Mouse (Mus musculus): ENCODE data around the gene Slco1c1. TPM values are rescaled to one million over a fixed set of nuclear protein-coding genes. Genes with fewer than 3 reads are reported as not detected.
"Not testable (repeated sequence)": the region's sequence is repeated elsewhere in the genome, so short reads cannot be mapped to it uniquely, and the experiment has no call there.

The Slco1c1 gene
- polyA plus RNA-seq, 1 experiment from 2014 or later, result 23.5 TPM

DNA sequence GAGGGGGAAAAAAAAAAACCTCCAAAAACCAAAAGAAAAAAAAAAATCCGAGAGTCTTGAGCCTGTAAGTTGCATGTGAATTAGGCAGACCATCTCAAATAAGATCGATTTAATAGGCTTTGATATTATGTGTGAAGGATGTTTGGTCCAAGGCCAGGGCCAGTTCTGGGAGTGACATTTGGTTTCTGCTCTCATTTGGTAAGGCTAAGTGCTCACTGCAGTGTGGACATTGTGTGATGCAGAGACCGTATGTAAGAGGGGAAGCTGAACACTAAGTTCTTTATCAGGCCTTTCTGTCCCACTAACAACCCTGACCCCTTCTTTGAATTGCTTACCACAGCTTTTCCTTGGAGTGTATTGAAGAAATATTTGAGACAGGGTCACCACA, 44.4 kb downstream of the Slco1c1 start:
- DNase-seq (ENCODE audit: low spot score) (no peak), ATAC-seq (ENCODE audit: low FRiP score) (peak; percentile 71; the same call in 1 of the 2 replicates)
- Histone ChIP-seq H3K27me3 (ENCODE audit: control insufficient read depth, insufficient read depth, low read length) (no peaks in the 10 kb centered on the region), H3K4me3 (replicated peaks; ENCODE audit: low read length) (no peak overlapping the region), H3K9ac (no peak overlapping the region), H3K4me1 (replicated peaks; ENCODE audit: control insufficient read depth, insufficient read depth, low read length) (no peaks in the 10 kb centered on the region; the same call in 1 of the 2 replicates), H3K4me2 (replicated peaks) (no peak overlapping the region), H3K36me3 (replicated peaks; ENCODE audit: control insufficient read depth, insufficient read depth) (no peaks in the 10 kb centered on the region), H3K27ac (no peak overlapping the region), H3K9me3 (ENCODE audit: control insufficient read depth, low read length) (no peaks in the 10 kb centered on the region)
- 38% methylated on average over 3 of the region's 3 CpGs for WGBS

DNA sequence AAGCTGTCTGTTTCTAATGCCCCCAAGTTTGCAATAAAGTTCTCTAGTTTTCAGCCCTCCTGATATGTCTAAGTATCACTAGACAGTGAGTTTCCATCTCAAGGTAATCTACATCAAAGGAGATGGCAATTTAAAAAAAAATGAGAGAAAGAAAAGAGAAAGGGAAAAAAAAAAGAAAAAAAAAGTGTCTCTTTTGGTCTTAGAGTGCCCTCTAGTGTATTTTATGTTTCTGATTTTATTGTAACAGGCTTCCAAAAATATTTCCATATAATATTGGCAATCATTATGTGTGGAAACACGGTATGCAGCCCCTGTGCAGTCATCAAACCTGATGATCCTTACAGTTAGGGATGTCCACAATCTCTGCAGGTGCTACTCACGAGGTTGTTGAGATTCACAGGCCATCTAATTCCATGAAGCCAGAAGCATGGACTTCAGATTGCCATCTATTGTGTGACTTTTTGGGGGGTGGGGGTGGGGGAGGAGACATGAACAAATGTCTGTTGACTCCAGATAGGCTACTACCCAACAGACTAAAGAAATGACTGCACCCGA, 52.6 kb downstream of the Slco1c1 start:
- 50% methylated on average over 3 of the region's 3 CpGs for WGBS
- H3K4me2 ChIP-seq (replicated peaks), result no peak overlapping the region
- no peak overlapping the region for H3K27ac ChIP-seq
- no peaks in the 10 kb centered on the region for H3K4me1 ChIP-seq (replicated peaks; ENCODE audit: control insufficient read depth, insufficient read depth, low read length)
- no peaks in the 10 kb centered on the region for H3K27me3 ChIP-seq (ENCODE audit: control insufficient read depth, insufficient read depth, low read length)
- DNase-seq (ENCODE audit: low spot score) (peak; percentile 73), ATAC-seq (ENCODE audit: low FRiP score) (no peak)
- H3K9ac ChIP-seq, result no peak overlapping the region
- no peaks in the 10 kb centered on the region for H3K36me3 ChIP-seq (replicated peaks; ENCODE audit: control insufficient read depth, insufficient read depth)
- no peaks in the 10 kb centered on the region for H3K9me3 ChIP-seq (ENCODE audit: control insufficient read depth, low read length)
- H3K4me3 ChIP-seq (replicated peaks; ENCODE audit: low read length), result no peak overlapping the region

DNA sequence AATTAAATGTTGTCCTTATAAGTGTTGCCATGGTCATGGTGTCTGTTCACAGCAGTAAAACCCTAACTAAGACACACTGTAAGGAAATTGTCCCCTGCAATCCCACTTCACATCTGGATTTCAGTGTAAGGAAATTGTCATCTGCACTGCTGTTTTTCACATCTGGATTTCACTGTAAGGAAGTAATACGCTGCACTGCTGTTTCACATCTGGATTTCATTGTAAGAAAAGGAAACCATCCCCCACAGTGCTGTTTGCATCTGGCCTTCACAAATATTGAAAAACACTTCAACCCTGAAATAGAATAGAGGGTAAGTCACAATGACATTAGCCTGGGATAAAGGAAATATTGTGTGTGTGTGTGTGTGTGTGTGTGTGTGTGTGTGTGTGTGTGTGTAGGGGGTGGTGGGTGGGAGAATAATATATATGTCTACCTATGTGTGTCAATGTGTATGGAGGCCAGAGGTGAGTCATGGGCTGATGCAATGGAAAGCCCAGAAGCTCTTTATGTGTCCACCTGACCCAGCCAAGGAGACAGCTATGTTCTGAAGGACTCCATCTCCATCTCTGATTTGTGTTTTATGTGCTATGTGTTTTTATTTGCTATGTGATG, 60.7 kb downstream of the Slco1c1 start:
- Histone ChIP-seq H3K4me2 (replicated peaks) (no peak overlapping the region), H3K27ac (no peak overlapping the region), H3K27me3 (ENCODE audit: control insufficient read depth, insufficient read depth, low read length) (no peaks in the 10 kb centered on the region), H3K9ac (no peak overlapping the region), H3K4me1 (replicated peaks; ENCODE audit: control insufficient read depth, insufficient read depth, low read length) (no peaks in the 10 kb centered on the region), H3K36me3 (replicated peaks; ENCODE audit: control insufficient read depth, insufficient read depth) (no peaks in the 10 kb centered on the region), H3K4me3 (replicated peaks; ENCODE audit: low read length) (no peak overlapping the region), H3K9me3 (ENCODE audit: control insufficient read depth, low read length) (no peaks in the 10 kb centered on the region)
- DNase-seq (ENCODE audit: low spot score), result no peak
- no peak for ATAC-seq (ENCODE audit: low FRiP score)
- WGBS, result 77% methylated on average over 1 of the region's 1 CpGs

DNA sequence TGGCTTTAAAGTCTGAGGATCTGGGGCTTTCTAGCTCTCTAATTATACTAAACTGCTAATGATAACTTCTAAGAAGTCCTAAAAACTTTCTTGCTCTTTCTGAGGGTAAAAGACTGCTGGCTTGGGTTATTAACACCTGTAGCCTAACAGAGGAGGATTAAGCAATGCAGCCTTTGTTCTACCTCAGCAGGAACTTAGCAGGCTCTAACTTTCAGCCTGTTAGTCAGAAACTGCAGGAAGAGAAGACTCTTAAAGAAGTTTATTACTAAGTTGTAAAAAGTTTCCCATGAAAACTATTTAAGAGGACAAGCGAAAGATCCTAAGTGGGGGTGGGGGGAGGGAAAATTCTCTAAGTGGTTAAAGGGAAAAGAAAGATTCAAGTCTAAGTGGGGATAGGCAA, 65.8 kb downstream of the Slco1c1 start:
- Histone ChIP-seq H3K4me3 (replicated peaks; ENCODE audit: low read length) (no peak overlapping the region), H3K36me3 (replicated peaks; ENCODE audit: control insufficient read depth, insufficient read depth) (no peaks in the 10 kb centered on the region), H3K4me2 (replicated peaks) (no peak overlapping the region), H3K4me1 (replicated peaks; ENCODE audit: control insufficient read depth, insufficient read depth, low read length) (no peaks in the 10 kb centered on the region), H3K9me3 (ENCODE audit: control insufficient read depth, low read length) (no peaks in the 10 kb centered on the region), H3K9ac (no peak overlapping the region), H3K27ac (no peak overlapping the region), H3K27me3 (ENCODE audit: control insufficient read depth, insufficient read depth, low read length) (no peaks in the 10 kb centered on the region)
- no peak for ATAC-seq (ENCODE audit: low FRiP score)
- no peak for DNase-seq (ENCODE audit: low spot score)
- 62% methylated on average over 1 of the region's 1 CpGs for WGBS

DNA sequence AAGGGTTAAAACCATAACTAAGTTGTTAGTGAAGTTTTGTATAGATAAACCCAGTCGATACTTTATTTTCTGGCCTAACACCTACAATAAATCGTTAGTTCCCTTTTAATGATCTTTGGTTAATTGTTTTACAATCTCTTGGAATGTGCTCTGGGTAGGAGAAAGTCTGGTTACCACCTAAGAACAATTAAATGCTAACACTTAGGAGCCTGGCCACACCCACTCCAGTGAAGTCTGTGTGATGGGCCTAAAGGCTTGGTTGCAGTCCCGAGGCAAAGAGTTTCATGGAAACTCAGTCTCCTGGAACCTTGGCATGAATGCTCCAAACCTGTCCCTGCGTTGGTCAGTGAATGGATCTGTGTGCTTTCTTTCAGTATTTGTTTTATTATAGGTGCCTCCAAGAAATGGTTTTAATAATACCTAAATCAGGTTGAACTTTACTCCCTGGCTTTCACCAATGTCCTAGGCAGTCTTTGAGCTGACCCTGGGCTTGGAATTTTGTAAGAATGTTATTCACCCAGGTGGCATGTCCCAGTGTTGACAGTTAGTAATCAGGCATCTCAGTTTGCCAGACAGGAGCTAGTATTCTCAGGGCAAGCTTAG, 66.5 kb downstream of the Slco1c1 start:
- WGBS, result 61% methylated on average over 4 of the region's 4 CpGs

DNA sequence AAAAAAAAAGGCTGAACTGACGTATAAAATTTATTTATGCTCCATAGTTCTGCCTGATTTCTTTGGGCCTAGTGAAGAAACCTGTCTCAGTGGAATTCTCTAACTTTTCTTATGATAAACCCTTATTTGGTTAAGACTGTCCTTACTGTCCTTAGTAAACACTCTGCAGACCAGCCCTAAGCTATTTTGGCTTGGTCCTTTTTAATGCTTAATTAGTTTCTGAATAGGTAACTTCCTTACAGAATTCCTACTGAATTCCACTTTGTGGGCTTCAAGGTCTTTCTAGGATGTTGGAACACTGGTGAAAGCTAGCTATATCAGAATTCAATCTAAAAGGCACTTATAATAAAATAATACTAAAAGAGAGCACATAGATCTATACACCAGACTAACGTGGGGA, 71.9 kb downstream of the Slco1c1 start:
- H3K36me3 ChIP-seq (replicated peaks; ENCODE audit: control insufficient read depth, insufficient read depth), result no peaks in the 10 kb centered on the region
- H3K4me1 ChIP-seq (replicated peaks; ENCODE audit: control insufficient read depth, insufficient read depth, low read length), result no peaks in the 10 kb centered on the region
- H3K4me3 ChIP-seq (replicated peaks; ENCODE audit: low read length), result no peak overlapping the region
- WGBS, result 89% methylated on average over 2 of the region's 2 CpGs
- no peak for DNase-seq (ENCODE audit: low spot score)
- H3K27me3 ChIP-seq (ENCODE audit: control insufficient read depth, insufficient read depth, low read length), result no peaks in the 10 kb centered on the region
- no peak overlapping the region for H3K9ac ChIP-seq
- ATAC-seq (ENCODE audit: low FRiP score), result no peak
- peaks cover 19% of the 10 kb centered on the region for H3K9me3 ChIP-seq (ENCODE audit: control insufficient read depth, low read length)
- no peak overlapping the region for H3K27ac ChIP-seq
- no peak overlapping the region for H3K4me2 ChIP-seq (replicated peaks)

More for the DNA sequence above, 66.5 kb downstream of the Slco1c1 start:
- ATAC-seq (ENCODE audit: low FRiP score); H3K4me2 ChIP-seq (replicated peaks); H3K9ac ChIP-seq; H3K4me1 ChIP-seq (replicated peaks; ENCODE audit: control insufficient read depth, insufficient read depth, low read length); DNase-seq (ENCODE audit: low spot score); H3K36me3 ChIP-seq (replicated peaks; ENCODE audit: control insufficient read depth, insufficient read depth); H3K9me3 ChIP-seq (ENCODE audit: control insufficient read depth, low read length); H3K27me3 ChIP-seq (ENCODE audit: control insufficient read depth, insufficient read depth, low read length); H3K27ac ChIP-seq; H3K4me3 ChIP-seq (replicated peaks; ENCODE audit: low read length): not testable (repeated sequence)

DNA sequence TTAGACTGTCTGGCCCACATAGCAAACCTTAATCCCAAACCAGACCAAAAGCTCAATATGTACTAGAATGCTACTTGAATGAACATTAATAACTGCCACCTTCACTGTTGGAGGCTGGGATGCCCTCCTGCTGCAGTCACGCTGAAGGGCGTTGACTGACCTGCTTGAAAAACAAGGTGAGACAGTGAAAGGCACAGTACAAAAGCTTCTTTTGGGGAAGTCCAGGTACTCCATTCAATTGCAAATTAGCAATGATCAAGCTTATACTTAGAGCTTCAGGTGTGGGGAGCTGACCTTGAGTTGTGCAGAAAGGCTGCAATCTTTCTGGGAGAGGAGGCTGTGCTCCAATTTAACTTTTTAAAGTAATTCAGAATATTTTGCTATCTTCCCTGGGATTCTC, 72.9 kb downstream of the Slco1c1 start:
- H3K9ac ChIP-seq, result no peak overlapping the region
- H3K9me3 ChIP-seq (ENCODE audit: control insufficient read depth, low read length), result peaks cover 19% of the 10 kb centered on the region
- no peak overlapping the region for H3K4me3 ChIP-seq (replicated peaks; ENCODE audit: low read length)
- no peak for DNase-seq (ENCODE audit: low spot score)
- H3K4me1 ChIP-seq (replicated peaks; ENCODE audit: control insufficient read depth, insufficient read depth, low read length), result no peaks in the 10 kb centered on the region
- H3K27ac ChIP-seq, result no peak overlapping the region
- no peak for ATAC-seq (ENCODE audit: low FRiP score)
- no peak overlapping the region for H3K4me2 ChIP-seq (replicated peaks)
- no peaks in the 10 kb centered on the region for H3K27me3 ChIP-seq (ENCODE audit: control insufficient read depth, insufficient read depth, low read length)
- H3K36me3 ChIP-seq (replicated peaks; ENCODE audit: control insufficient read depth, insufficient read depth), result no peaks in the 10 kb centered on the region
- WGBS, result 95% methylated on average over 2 of the region's 2 CpGs

DNA sequence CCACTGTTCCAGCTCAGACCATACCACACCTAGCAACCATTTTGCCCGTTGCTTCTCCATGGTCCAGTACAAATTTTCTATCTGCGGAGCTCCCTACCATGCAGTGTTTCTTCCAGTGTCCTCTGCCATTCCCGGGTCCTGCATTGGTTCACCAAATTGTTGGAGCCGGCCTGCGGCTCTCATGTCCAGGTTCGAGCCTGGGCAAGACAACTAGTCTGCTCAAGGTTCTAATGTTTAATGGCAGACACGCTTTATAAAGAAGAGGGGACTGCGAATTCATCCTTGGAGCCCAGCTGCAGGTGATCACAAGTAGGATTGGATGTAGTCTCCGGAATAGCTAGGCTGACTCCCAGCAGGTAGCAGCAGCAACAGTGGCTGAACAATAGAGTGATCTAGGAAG, 76.8 kb downstream of the Slco1c1 start:
- H3K27me3 ChIP-seq (ENCODE audit: control insufficient read depth, insufficient read depth, low read length), result no peaks in the 10 kb centered on the region
- no peak overlapping the region for H3K4me3 ChIP-seq (replicated peaks; ENCODE audit: low read length)
- H3K9me3 ChIP-seq (ENCODE audit: control insufficient read depth, low read length), result peaks cover 19% of the 10 kb centered on the region
- ATAC-seq (ENCODE audit: low FRiP score), result no peak
- no peak for DNase-seq (ENCODE audit: low spot score)
- WGBS, result 67% methylated on average over 9 of the region's 9 CpGs
- H3K36me3 ChIP-seq (replicated peaks; ENCODE audit: control insufficient read depth, insufficient read depth), result no peaks in the 10 kb centered on the region
- H3K4me2 ChIP-seq (replicated peaks), result no peak overlapping the region
- H3K27ac ChIP-seq, result no peak overlapping the region
- H3K9ac ChIP-seq, result no peak overlapping the region
- no peaks in the 10 kb centered on the region for H3K4me1 ChIP-seq (replicated peaks; ENCODE audit: control insufficient read depth, insufficient read depth, low read length)

DNA sequence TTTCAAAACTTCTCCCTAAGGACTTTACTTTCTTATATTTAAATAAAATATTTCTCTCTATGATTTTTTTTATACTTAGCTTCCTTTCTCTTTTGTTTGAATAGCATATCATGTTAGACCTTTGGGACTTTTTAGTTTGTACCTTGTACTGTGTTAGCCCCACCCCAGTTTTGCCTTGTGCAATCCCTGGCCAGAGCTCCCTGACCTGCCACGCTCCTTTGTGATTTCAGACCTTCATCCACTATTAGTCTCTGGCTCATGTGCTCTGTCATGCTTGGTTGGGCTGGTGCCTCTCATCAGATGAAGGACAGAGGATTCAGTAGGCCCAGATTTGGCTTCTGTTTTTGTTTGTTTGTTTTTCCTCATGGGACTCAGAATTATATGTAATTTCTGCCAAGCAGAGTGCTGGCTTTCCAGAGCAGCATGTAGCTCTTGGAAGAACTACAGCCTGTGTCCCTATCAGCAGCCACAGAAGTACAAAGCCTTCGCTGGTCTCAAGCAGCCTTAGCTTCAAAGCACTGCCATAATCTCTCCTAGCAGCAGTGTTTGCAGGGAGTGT, 86.6 kb downstream of the Slco1c1 start:
- DNase-seq (ENCODE audit: low spot score) (no peak), ATAC-seq (ENCODE audit: low FRiP score) (no peak)
- Histone ChIP-seq H3K9me3 (ENCODE audit: control insufficient read depth, low read length) (no peaks in the 10 kb centered on the region), H3K9ac (no peak overlapping the region), H3K27ac (no peak overlapping the region), H3K27me3 (ENCODE audit: control insufficient read depth, insufficient read depth, low read length) (no peaks in the 10 kb centered on the region), H3K4me3 (replicated peaks; ENCODE audit: low read length) (no peak overlapping the region), H3K4me1 (replicated peaks; ENCODE audit: control insufficient read depth, insufficient read depth, low read length) (no peaks in the 10 kb centered on the region), H3K4me2 (replicated peaks) (no peak overlapping the region), H3K36me3 (replicated peaks; ENCODE audit: control insufficient read depth, insufficient read depth) (no peaks in the 10 kb centered on the region)
- WGBS, result 78% methylated on average over 2 of the region's 2 CpGs
